Mouse (Mus musculus) embryonic facial prominence, embryonic 14.5 days (tissue): ENCODE data around the gene Vmn2r45. TPM values are rescaled to one million over a fixed set of nuclear protein-coding genes. Genes with fewer than 3 reads are reported as not detected.
"Not testable (repeated sequence)": the region's sequence is repeated elsewhere in the genome, so short reads cannot be mapped to it uniquely, and the experiment has no call there.

Experiments used
- ATAC-seq: fragments of 200-750 bp; cut with Nextera tagmentation; 2 replicates; pipeline ENCODE4 v1.8.0; 2017; ENCODE audit warnings: low read depth, moderate number of reproducible peaks, moderate TSS enrichment
- DNase-seq: peaks from one replicate; pipeline ENCODE4 v3.0.0-alpha.2; 2015; ENCODE audit warnings: low spot score
- H3K27ac ChIP-seq: fragments of 300-500 bp; sonication (generic); replicated peaks from 2 replicates; pipeline ENCODE4 v1.5.1; 2014; ENCODE audit warnings: low read depth, mild to moderate bottlenecking, low read length, moderate library complexity
- H3K27me3 ChIP-seq: fragments of 300-500 bp; sonication (generic); replicated peaks from 2 replicates; pipeline ENCODE4 v1.6.1; 2014; ENCODE audit warnings: low read length; ENCODE audit not compliant: control insufficient read depth, insufficient read depth
- H3K36me3 ChIP-seq: fragments of 300-500 bp; sonication (generic); 2 replicates; pipeline ENCODE4 v1.6.1; 2014; ENCODE audit warnings: low read length, mixed read lengths; ENCODE audit not compliant: control insufficient read depth, insufficient read depth
- H3K4me1 ChIP-seq: fragments of 300-500 bp; sonication (generic); 2 replicates; pipeline ENCODE4 v1.6.1; 2014; ENCODE audit warnings: antibody characterized with exemption, low read length; ENCODE audit not compliant: control insufficient read depth, insufficient read depth
- H3K4me2 ChIP-seq: fragments of 300-500 bp; sonication (generic); 2 replicates; pipeline ENCODE4 v1.6.1; 2014; ENCODE audit warnings: low read depth, mild to moderate bottlenecking, low read length, moderate library complexity, mixed read lengths
- H3K4me3 ChIP-seq: fragments of 300-500 bp; sonication (generic); 2 replicates; pipeline ENCODE4 v1.5.1; 2014; ENCODE audit warnings: low read depth, mild to moderate bottlenecking, low read length
- H3K9ac ChIP-seq: fragments of 300-500 bp; sonication (generic); 2 replicates; pipeline ENCODE4 v1.6.1; 2014; ENCODE audit warnings: low read depth, mild to moderate bottlenecking, low read length, moderate library complexity, mixed read lengths
- H3K9me3 ChIP-seq: fragments of 300-500 bp; sonication (generic); 2 replicates; pipeline ENCODE4 v1.6.1; 2016; ENCODE audit warnings: low read length; ENCODE audit not compliant: control insufficient read depth
- WGBS: fragments of 180-500 bp; shearing (Covaris S2); extraction: QIAGEN DNeasy Blood & Tissue Kit; methylation state at CpG from one replicate; pipeline ENCODE4 v1.1.7; 2014; 5-methylcytosine and 5-hydroxymethylcytosine counted together
- polyA plus RNA-seq: library from polyadenylated mRNA; unstranded; fragments of >200 nt; fragmentation: Nextera tagmentation; extraction: Ambion mirVana; gene quantifications from 2 replicates; pipeline ENCODE4 v1.2.1, GENCODE M21; 2014

Vmn2r45 gene
- not detected in 2 replicates for polyA plus RNA-seq

DNA sequence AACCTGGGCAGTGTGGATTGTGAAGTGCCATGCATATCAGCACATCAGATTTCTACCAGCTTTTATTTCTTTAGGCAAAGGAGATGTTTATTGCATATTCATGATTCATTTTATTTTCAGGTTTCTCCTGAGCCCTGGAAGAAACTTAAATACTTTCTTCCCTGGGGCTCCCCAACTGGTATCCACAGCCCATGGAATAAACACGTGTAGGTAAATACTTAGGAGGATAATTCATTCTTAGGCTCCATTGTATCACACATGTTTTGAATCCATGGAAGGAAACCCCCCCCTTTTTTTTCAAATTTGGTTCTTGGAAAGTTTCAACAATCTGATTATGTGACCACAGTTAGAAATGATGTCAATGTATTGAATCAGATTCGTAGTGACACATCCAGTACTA is at the start of gene Vmn2r45:
Vmn2r45 (minus strand) TSS at position 101 of the 400 bp plus-strand sequence.
- H3K4me1 ChIP-seq, ATAC-seq, H3K4me3 ChIP-seq, DNase-seq, H3K9me3 ChIP-seq, H3K36me3 ChIP-seq, H3K27me3 ChIP-seq, H3K4me2 ChIP-seq, H3K9ac ChIP-seq, H3K27ac ChIP-seq: not testable (repeated sequence)
- 50% methylated on average over 1 of the region's 2 CpGs for WGBS

Other genes starting within 250 kb of the Vmn2r45 start
- not detected in 2 replicates for gene Vmn2r43, start 228.5 kb downstream of the Vmn2r45 start, polyA plus RNA-seq
- not detected in 2 replicates for gene Vmn2r44, start 105.7 kb downstream of the Vmn2r45 start, polyA plus RNA-seq